Mouse (Mus musculus): ENCODE data around the gene Bace1. TPM values are rescaled to one million over a fixed set of nuclear protein-coding genes. Genes with fewer than 3 reads are reported as not detected.

Bace1 gene
- polyA plus RNA-seq, 1 experiment from 2014 or later, result 29.9 TPM

DNA sequence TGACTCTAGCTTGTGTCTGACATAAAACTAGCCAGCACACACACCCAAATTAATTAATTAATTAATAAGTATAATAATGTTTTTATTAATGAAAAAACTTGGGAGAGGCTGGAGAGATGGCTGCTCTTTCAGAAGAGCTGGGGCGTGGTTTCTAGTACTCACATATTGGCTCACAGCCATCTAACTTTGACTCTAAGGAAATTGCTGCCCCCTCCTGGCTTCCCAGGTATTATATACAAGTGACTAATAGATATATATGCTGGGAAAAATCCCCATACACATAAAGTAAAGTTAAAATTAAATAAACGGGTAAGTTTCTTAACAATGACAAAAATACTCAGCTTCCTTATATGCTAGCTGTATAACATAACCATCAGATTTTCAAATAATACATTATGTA lies 39.5 kb downstream of the Bace1 start:
- DNase-seq, result peak; percentile 83
- H3K36me3 ChIP-seq (ENCODE audit: insufficient read depth), result peaks cover 60% of the 10 kb centered on the region
- no peak overlapping the region for H3K4me2 ChIP-seq
- no peak overlapping the region for H3K27ac ChIP-seq (ENCODE audit: low read depth)
- WGBS, result 64% methylated on average over 2 of the region's 2 CpGs
- H3K4me1 ChIP-seq (ENCODE audit: insufficient read depth), result no peaks in the 10 kb centered on the region
- no peak for ATAC-seq (ENCODE audit: insufficient read depth)
- H3K4me3 ChIP-seq (ENCODE audit: low read depth, low read length), result no peak overlapping the region
- H3K9me3 ChIP-seq (ENCODE audit: low read depth, low read length), result no peaks in the 10 kb centered on the region
- H3K27me3 ChIP-seq (ENCODE audit: insufficient read depth, low read length), result no peaks in the 10 kb centered on the region
- H3K9ac ChIP-seq, result no peak overlapping the region
- TF ChIP-seq CTCF (IDR thresholded peaks at IDR 0.05; ENCODE audit: low read depth), result peak; percentile 33; the same call in 1 of the 2 replicates

DNA sequence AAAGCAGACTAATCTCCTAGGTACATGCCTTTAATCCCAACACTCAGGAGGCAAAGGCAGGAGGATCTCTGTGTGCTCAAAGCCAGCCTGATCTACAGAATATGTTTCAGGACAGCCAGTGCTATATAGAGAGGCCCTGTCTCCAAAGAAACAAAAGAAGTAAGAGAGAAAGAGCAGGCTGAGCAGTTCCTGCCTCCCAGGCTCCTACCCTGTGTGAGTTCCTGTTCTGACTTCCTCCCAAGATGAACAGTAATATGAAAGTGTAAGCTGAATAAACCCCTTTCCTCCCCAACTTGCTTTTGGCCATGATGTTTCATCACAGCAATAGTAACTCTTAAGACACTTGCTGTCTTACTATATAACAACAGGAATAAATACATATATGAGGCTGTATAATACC lies 55.3 kb downstream of the Bace1 start:
- no peak overlapping the region for H3K9ac ChIP-seq
- no peak overlapping the region for H3K4me2 ChIP-seq
- DNase-seq, result no peak
- peaks cover 81% of the 10 kb centered on the region for H3K36me3 ChIP-seq (ENCODE audit: insufficient read depth)
- no peaks in the 10 kb centered on the region for H3K27me3 ChIP-seq (ENCODE audit: insufficient read depth, low read length)
- H3K4me1 ChIP-seq (ENCODE audit: insufficient read depth), result no peaks in the 10 kb centered on the region
- no peak for TF ChIP-seq CTCF (IDR thresholded peaks at IDR 0.05; ENCODE audit: low read depth)
- no peak for ATAC-seq (ENCODE audit: insufficient read depth)
- H3K4me3 ChIP-seq (ENCODE audit: low read depth, low read length), result no peak overlapping the region
- no peaks in the 10 kb centered on the region for H3K9me3 ChIP-seq (ENCODE audit: low read depth, low read length)
- H3K27ac ChIP-seq (ENCODE audit: low read depth), result no peak overlapping the region

DNA sequence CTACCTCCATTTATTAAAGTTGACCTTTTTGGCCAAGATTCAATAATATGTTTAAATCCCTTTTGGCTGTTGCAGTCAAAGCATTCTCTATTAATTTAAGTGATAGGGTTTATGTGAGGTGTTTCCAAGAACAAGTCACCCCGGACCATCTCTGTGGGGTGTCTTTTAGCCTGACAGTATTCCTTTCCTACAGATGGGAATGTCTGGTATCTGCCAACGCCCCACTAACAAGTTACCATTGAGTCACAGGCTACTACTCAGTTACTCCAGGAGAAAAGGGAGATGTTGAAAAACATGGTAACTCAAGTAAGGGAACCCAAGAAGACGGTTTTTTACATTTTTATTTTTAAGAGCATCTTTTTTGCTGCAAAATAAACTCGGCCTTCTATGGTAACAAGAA lies 66.8 kb downstream of the Bace1 start:
- Histone ChIP-seq H3K9ac (peak overlapping the region; percentile 88), H3K36me3 (ENCODE audit: insufficient read depth) (peaks cover 32% of the 10 kb centered on the region), H3K4me3 (ENCODE audit: low read depth, low read length) (peak overlapping the region; percentile 84)

DNA sequence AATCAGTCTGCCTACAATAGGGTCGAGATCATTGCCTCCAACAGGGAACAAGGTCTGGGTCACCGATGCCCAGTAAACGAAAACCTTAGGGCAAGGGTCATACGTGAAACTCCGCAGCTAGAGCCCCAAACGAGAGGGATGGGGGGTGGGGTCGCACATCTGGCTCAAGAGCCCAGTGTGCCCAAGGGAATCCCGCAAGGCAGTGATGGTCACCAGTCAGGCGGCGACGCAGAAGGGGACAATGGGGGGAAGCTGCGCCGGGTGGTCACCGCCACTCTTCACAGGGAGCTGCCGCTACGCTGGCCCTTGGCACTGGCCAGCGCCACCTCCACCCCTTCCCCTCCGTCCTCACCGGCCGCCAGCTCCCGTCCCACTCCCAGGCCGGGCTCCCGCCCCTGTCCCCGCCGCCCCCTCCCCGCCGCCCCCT lies 67.4 kb downstream of the Bace1 start:
- ATAC-seq (ENCODE audit: insufficient read depth), result peak; percentile 57
- Histone ChIP-seq H3K27ac (ENCODE audit: low read depth) (peak overlapping the region; percentile 95), H3K4me2 (peak overlapping the region; percentile 86), H3K36me3 (ENCODE audit: insufficient read depth) (peaks cover 38% of the 10 kb centered on the region), H3K4me1 (ENCODE audit: insufficient read depth) (peaks cover 8% of the 10 kb centered on the region), H3K27me3 (ENCODE audit: insufficient read depth, low read length) (no peaks in the 10 kb centered on the region), H3K9ac (peak overlapping the region; percentile 88), H3K9me3 (ENCODE audit: low read depth, low read length) (no peaks in the 10 kb centered on the region), H3K4me3 (ENCODE audit: low read depth, low read length) (peak overlapping the region; percentile 84)
- TF ChIP-seq CTCF (IDR thresholded peaks at IDR 0.05; ENCODE audit: low read depth), result no peak
- DNase-seq, result peak; percentile 40
- under 1% methylated on average over 24 of the region's 27 CpGs for WGBS

More for the DNA sequence above, 66.8 kb downstream of the Bace1 start:
- WGBS, result 55% methylated on average over 4 of the region's 4 CpGs
- ATAC-seq (ENCODE audit: insufficient read depth) (no peak), DNase-seq (no peak)
- H3K27ac ChIP-seq (ENCODE audit: low read depth), result no peak overlapping the region
- peak overlapping the region; percentile 86 for H3K4me2 ChIP-seq
- no peaks in the 10 kb centered on the region for H3K9me3 ChIP-seq (ENCODE audit: low read depth, low read length)
- H3K27me3 ChIP-seq (ENCODE audit: insufficient read depth, low read length), result no peaks in the 10 kb centered on the region
- TF ChIP-seq CTCF (IDR thresholded peaks at IDR 0.05; ENCODE audit: low read depth), result no peak
- peaks cover 8% of the 10 kb centered on the region for H3K4me1 ChIP-seq (ENCODE audit: insufficient read depth)

DNA sequence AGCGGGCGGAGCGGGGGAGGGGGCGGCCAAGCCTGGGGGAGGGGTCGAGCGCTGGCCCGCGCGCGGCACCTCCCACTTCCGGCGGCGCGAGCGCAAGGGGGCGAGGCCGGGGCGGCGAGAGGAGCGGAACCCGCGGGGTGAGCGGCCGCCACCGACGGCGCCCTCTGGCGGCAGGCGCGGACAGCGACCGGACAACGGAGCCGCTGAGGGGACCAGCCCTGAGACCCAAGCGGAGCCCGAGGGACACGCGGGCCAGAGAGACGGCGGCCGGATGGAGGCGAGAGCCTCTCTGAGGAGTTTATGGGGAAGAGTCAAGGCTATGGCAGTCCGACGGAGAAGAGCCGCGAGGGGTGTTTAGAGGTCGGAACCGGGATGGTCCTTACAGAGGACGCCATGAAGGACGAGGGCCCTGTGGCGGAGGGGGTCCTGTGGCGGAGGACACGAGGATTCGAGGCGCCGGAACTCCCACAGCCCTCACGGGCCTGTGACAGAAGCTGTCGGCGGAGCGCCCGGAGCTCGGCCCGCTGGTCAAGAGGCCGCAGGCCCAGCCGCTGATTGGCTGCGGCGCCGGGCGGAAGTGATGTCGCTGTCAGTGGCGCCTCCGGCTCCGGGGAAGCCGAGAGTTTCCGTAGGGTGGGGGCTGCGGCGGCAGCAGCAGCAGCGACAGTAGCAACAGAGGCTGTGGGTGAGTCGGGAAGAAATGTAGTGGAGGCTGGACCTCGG lies 68.1 kb downstream of the Bace1 start, which contains the start of the genes Pcsk7 and Rnf214:
Gene Pcsk7 (plus strand): TSS at position 143 of the 723 bp plus-strand sequence.
Gene Rnf214 (minus strand): TSS at position 557 of the 723 bp plus-strand sequence.
- peak within 1 kb of the TSS; percentile 84 for H3K4me3 ChIP-seq (ENCODE audit: low read depth, low read length)
- no peaks in the 10 kb centered on the region for H3K27me3 ChIP-seq (ENCODE audit: insufficient read depth, low read length)
- under 1% methylated on average over 79 of the region's 80 CpGs for WGBS
- peak; percentile 64 for TF ChIP-seq CTCF (IDR thresholded peaks at IDR 0.05; ENCODE audit: low read depth)
- H3K9ac ChIP-seq, result peak within 1 kb of the TSS; percentile 88
- H3K4me2 ChIP-seq, result peak within 1 kb of the TSS; percentile 86
- peak within 1 kb of the TSS; percentile 95 for H3K27ac ChIP-seq (ENCODE audit: low read depth)
- peaks cover 43% of the 10 kb centered on the region for H3K36me3 ChIP-seq (ENCODE audit: insufficient read depth)
- peaks cover 8% of the 10 kb centered on the region for H3K4me1 ChIP-seq (ENCODE audit: insufficient read depth)
- ATAC-seq (ENCODE audit: insufficient read depth) (peak; percentile 94), DNase-seq (peak; percentile 93)
- H3K9me3 ChIP-seq (ENCODE audit: low read depth, low read length), result no peaks in the 10 kb centered on the region

DNA sequence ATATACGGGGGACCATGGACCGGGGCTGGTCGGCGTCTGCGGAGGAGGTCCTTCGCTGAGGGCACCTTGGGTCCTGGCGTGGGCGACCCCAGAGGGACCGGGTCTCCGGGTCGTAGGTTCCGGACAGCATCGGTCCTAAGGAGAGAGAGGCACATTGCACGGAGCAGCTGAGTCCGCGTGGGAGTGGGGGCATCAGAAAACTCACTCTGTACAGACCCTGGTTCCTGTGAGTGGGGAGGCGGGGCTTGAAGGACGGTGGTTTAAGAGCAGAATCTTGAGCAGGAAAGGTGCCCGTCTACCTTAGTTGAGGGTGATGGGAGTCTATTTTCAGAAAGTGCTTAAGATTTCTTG lies 68.7 kb downstream of the Bace1 start:
- no peak for TF ChIP-seq CTCF (IDR thresholded peaks at IDR 0.05; ENCODE audit: low read depth)
- WGBS, result 2% methylated on average over 19 of the region's 19 CpGs
- peak overlapping the region; percentile 84 for H3K4me3 ChIP-seq (ENCODE audit: low read depth, low read length)
- H3K4me1 ChIP-seq (ENCODE audit: insufficient read depth), result peaks cover 8% of the 10 kb centered on the region
- DNase-seq, result peak; percentile 22
- H3K27ac ChIP-seq (ENCODE audit: low read depth), result peak overlapping the region; percentile 95
- H3K9ac ChIP-seq, result peak overlapping the region; percentile 88
- H3K9me3 ChIP-seq (ENCODE audit: low read depth, low read length), result no peaks in the 10 kb centered on the region
- peaks cover 43% of the 10 kb centered on the region for H3K36me3 ChIP-seq (ENCODE audit: insufficient read depth)
- ATAC-seq (ENCODE audit: insufficient read depth), result peak; percentile 49
- H3K4me2 ChIP-seq, result peak overlapping the region; percentile 86
- no peaks in the 10 kb centered on the region for H3K27me3 ChIP-seq (ENCODE audit: insufficient read depth, low read length)

DNA sequence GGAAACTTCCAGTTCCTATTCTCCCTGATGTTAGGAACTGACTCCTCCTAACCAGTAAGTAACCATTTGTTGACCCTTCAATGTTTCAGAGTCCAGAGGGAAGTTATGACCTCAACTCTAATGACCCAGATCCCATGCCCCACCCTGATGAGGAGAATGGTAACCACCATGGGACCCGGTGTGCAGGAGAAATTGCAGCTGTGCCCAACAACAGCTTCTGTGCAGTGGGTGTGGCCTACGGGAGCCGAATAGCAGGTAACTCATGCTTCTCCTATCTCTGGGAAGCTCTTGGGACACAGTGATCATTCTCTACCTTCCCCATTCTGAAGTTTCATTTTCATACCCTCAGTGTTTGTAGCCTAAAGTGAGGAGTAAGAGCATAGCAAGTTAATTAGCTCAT lies 72.6 kb downstream of the Bace1 start:
- Histone ChIP-seq H3K27ac (ENCODE audit: low read depth) (no peak overlapping the region), H3K27me3 (ENCODE audit: insufficient read depth, low read length) (no peaks in the 10 kb centered on the region), H3K4me3 (ENCODE audit: low read depth, low read length) (no peak overlapping the region), H3K4me2 (no peak overlapping the region), H3K4me1 (ENCODE audit: insufficient read depth) (peaks cover 4% of the 10 kb centered on the region; the same call in 1 of the 2 replicates), H3K9me3 (ENCODE audit: low read depth, low read length) (no peaks in the 10 kb centered on the region), H3K36me3 (ENCODE audit: insufficient read depth) (peaks cover 62% of the 10 kb centered on the region), H3K9ac (no peak overlapping the region)
- DNase-seq (no peak), ATAC-seq (ENCODE audit: insufficient read depth) (no peak)
- no peak for TF ChIP-seq CTCF (IDR thresholded peaks at IDR 0.05; ENCODE audit: low read depth)
- WGBS, result 80% methylated on average over 3 of the region's 3 CpGs
